Mouse (Mus musculus): ENCODE results near the gene Ptprk. TPM values are rescaled to one million over a fixed set of nuclear protein-coding genes. Genes with fewer than 3 reads are reported as not detected.

The Ptprk gene
- total and polyA plus RNA-seq, 2 experiments from 2014 or later, result 25.4 to 43.4 TPM

DNA sequence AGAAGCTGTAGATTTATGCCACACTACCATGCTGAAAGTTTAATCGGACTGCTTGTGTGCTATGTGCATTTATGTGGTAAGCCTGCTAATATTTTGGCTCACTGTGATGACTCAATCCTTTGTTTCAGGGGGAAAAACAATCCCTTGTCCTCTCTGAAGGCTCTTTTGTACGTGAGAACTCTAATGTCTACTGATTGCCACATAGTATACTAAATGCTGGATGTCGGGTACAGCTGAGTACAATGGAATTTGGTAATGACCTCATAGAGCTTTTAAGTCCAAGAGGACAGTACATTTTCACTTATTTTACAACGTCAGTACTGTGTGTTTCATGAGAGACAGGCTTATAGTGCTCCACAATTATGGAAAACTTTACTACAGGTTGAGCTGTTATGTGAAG lies 59.1 kb downstream of the Ptprk start:
- Histone ChIP-seq H3K4me3 (ENCODE audit: low read depth, low read length) (no peak overlapping the region), H3K9ac (replicated peaks; ENCODE audit: low read length, poor library complexity, severe bottlenecking) (no peak overlapping the region), H3K4me2 (ENCODE audit: low read depth, low read length, poor library complexity, severe bottlenecking) (no peak overlapping the region), H3K9me3 (ENCODE audit: low read length) (no peaks in the 10 kb centered on the region), H3K27ac (ENCODE audit: low read depth, low read length) (no peak overlapping the region), H3K4me1 (ENCODE audit: insufficient read depth, low read length) (no peaks in the 10 kb centered on the region), H3K27me3 (ENCODE audit: insufficient read depth, low read length) (no peaks in the 10 kb centered on the region), H3K36me3 (ENCODE audit: insufficient read depth, low read length) (no peaks in the 10 kb centered on the region)
- WGBS, result 91% methylated on average over 4 of the region's 4 CpGs
- no peak for TF ChIP-seq CTCF (IDR thresholded peaks at IDR 0.05)
- ATAC-seq (ENCODE audit: low FRiP score) (no peak), DNase-seq (ENCODE audit: low spot score) (no peak)

DNA sequence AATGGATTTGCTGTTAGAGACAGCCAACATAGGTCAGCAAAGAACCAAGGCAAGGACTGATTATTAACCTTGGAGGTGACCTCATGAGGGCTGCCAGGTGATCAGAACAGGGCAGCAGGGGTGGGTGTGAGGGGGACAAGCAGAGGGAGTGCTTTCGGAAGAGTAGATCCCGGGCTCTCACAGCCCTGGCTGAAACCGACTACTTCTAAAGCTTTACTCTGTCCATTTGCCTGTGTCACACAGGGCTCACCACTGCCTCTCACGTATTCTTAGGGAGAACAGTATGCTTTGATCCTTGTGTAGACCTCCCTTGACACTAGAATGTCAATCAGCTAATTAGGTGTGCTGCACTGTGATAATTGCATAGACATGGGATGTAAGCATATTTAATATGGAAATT lies 63.8 kb downstream of the Ptprk start:
- Histone ChIP-seq H3K9me3 (ENCODE audit: low read length) (no peaks in the 10 kb centered on the region), H3K9ac (replicated peaks; ENCODE audit: low read length, poor library complexity, severe bottlenecking) (no peak overlapping the region), H3K36me3 (ENCODE audit: insufficient read depth, low read length) (no peaks in the 10 kb centered on the region), H3K4me2 (ENCODE audit: low read depth, low read length, poor library complexity, severe bottlenecking) (no peak overlapping the region), H3K4me3 (ENCODE audit: low read depth, low read length) (no peak overlapping the region), H3K4me1 (ENCODE audit: insufficient read depth, low read length) (no peaks in the 10 kb centered on the region), H3K27ac (ENCODE audit: low read depth, low read length) (no peak overlapping the region), H3K27me3 (ENCODE audit: insufficient read depth, low read length) (no peaks in the 10 kb centered on the region)
- DNase-seq (ENCODE audit: low spot score) (no peak), ATAC-seq (ENCODE audit: low FRiP score) (no peak; the same call in 1 of the 2 replicates)
- WGBS, result 60% methylated on average over 4 of the region's 4 CpGs
- no peak for TF ChIP-seq CTCF (IDR thresholded peaks at IDR 0.05)

DNA sequence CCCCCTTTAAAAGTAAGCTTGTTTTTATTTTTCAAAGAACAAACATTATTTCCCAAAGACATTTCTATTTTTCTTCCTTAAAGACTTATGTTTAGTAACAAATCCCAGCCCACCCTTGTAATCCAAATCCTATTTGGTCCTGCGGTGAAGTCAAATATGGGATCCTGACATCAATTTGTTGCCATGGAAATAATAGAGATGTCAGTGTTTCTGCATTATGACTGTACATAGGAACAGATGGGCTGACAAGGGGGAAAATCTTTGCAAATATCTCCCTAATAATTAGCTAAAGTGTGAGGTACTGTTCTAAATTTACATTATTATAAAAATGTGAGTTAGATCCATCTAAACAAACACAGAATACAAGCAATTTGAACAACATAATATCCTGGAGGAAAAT lies 69.8 kb downstream of the Ptprk start:
- Histone ChIP-seq H3K36me3 (ENCODE audit: insufficient read depth, low read length) (no peaks in the 10 kb centered on the region), H3K4me1 (ENCODE audit: insufficient read depth, low read length) (no peaks in the 10 kb centered on the region), H3K4me2 (ENCODE audit: low read depth, low read length, poor library complexity, severe bottlenecking) (no peak overlapping the region), H3K27ac (ENCODE audit: low read depth, low read length) (no peak overlapping the region), H3K9me3 (ENCODE audit: low read length) (no peaks in the 10 kb centered on the region), H3K9ac (replicated peaks; ENCODE audit: low read length, poor library complexity, severe bottlenecking) (no peak overlapping the region), H3K4me3 (ENCODE audit: low read depth, low read length) (no peak overlapping the region), H3K27me3 (ENCODE audit: insufficient read depth, low read length) (no peaks in the 10 kb centered on the region)
- no peak for TF ChIP-seq CTCF (IDR thresholded peaks at IDR 0.05)
- ATAC-seq (ENCODE audit: low FRiP score) (no peak), DNase-seq (ENCODE audit: low spot score) (peak; percentile 34)
- 38% methylated on average over 1 of the region's 1 CpGs for WGBS

DNA sequence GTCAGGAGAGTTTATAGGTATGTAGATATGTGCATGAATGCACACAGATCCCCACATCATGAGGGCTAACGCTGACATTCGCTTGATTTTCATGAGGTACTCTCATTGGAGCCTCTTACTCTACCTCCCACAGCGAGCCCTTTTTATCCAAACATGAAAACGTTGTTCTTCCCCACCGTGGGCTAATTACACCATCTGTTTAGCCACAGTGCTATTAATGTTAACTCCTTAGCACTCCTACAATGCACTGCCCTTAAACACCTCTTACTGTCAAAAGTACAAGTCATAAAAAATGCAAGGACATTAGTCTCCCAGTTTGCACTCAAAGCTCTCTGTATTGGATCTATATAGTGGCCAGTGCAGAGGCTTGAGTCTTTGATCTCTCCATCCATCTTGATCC lies 70.7 kb downstream of the Ptprk start:
- WGBS, result 77% methylated on average over 5 of the region's 5 CpGs
- 0 out of 2 replicates have a peak, but pooled peaks have one; percentile 27 for ATAC-seq (ENCODE audit: low FRiP score)

DNA sequence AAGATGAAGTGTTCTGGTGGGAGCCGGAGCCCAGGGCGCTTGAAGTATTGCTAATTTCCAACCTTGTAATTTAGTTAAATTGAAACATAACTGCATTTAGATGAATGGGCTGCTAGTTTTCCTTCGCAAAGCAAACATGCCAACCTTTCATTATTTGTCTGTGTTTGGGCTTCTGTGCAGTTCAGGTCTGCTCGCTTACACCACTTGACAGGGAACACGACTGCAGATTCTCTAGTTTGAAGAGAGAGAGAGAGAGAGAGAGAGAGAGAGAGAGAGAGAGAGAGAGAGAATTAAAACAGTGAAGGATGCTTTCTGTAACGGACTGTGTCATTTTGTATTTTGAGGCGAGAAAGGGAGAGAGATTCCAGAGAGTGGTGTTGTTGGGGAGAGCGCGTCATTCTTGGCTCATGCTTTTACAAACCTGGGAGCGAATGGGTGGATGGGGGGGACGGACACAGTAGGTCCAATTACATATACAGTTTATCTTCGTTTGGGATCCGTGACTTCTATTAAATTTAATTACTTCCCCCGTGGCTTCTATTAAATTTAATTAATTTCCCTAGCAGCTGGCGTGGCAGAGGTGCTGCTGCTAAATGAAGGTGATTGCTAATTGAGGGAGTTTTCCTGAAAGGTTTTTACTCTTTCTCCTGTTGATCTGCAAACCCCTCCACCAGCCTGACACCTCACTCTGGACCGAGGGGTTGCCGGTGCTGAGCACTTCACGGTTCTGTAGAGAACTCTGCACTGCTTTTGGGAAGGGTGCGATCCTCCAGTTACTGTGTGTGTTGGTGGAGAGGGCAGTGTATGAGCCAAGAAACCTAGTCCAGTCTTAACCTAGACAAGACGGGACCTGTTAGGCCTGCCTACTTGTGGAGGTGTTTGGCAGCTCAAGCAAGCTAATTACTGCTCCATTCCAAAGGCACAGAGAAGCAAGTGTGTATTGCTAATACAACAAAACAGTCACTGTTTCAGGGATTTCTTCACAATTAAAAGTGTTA lies 81.4 kb downstream of the Ptprk start:
- Histone ChIP-seq H3K36me3 (ENCODE audit: insufficient read depth, low read length) (no peaks in the 10 kb centered on the region), H3K27me3 (ENCODE audit: insufficient read depth, low read length) (no peaks in the 10 kb centered on the region), H3K4me1 (ENCODE audit: insufficient read depth, low read length) (no peaks in the 10 kb centered on the region), H3K4me3 (ENCODE audit: low read depth, low read length) (no peak overlapping the region), H3K4me2 (ENCODE audit: low read depth, low read length, poor library complexity, severe bottlenecking) (peak overlapping the region; percentile 32), H3K9me3 (ENCODE audit: low read length) (no peaks in the 10 kb centered on the region), H3K27ac (ENCODE audit: low read depth, low read length) (no peak overlapping the region), H3K9ac (replicated peaks; ENCODE audit: low read length, poor library complexity, severe bottlenecking) (no peak overlapping the region)
- WGBS, result 60% methylated on average over 20 of the region's 20 CpGs
- peak; percentile 35 for DNase-seq (ENCODE audit: low spot score)
- peak; percentile 68 for ATAC-seq (ENCODE audit: low FRiP score)
- no peak for TF ChIP-seq CTCF (IDR thresholded peaks at IDR 0.05)

More for the DNA sequence above, 70.7 kb downstream of the Ptprk start:
- Histone ChIP-seq H3K9ac (replicated peaks; ENCODE audit: low read length, poor library complexity, severe bottlenecking) (no peak overlapping the region), H3K27ac (ENCODE audit: low read depth, low read length) (no peak overlapping the region), H3K27me3 (ENCODE audit: insufficient read depth, low read length) (no peaks in the 10 kb centered on the region), H3K4me2 (ENCODE audit: low read depth, low read length, poor library complexity, severe bottlenecking) (no peak overlapping the region), H3K4me1 (ENCODE audit: insufficient read depth, low read length) (no peaks in the 10 kb centered on the region), H3K9me3 (ENCODE audit: low read length) (no peaks in the 10 kb centered on the region), H3K36me3 (ENCODE audit: insufficient read depth, low read length) (no peaks in the 10 kb centered on the region), H3K4me3 (ENCODE audit: low read depth, low read length) (no peak overlapping the region)
- DNase-seq (ENCODE audit: low spot score), result peak; percentile 43
- no peak for TF ChIP-seq CTCF (IDR thresholded peaks at IDR 0.05)

DNA sequence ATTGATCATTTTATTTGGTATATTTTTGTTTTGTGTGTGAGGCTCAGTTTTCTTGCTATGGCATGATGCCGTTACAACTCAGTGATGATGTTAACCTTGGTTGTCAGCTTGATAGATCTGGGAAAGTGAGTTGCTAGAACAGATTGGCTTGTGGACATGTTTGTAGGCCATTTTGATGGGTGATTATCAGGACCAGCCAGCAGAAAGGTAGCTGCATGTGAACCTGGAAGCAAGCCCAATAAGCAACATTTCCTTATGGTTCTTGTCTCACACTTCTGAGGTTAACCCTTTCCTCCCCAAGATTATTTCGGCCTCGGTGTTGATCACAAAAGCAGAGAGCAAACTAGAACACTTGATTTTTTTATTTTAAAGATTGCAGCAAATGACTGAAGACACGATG lies 85.1 kb downstream of the Ptprk start:
- 92% methylated on average over 4 of the region's 4 CpGs for WGBS
- Histone ChIP-seq H3K4me1 (ENCODE audit: insufficient read depth, low read length) (no peaks in the 10 kb centered on the region), H3K9me3 (ENCODE audit: low read length) (no peaks in the 10 kb centered on the region), H3K4me3 (ENCODE audit: low read depth, low read length) (no peak overlapping the region), H3K27me3 (ENCODE audit: insufficient read depth, low read length) (no peaks in the 10 kb centered on the region), H3K27ac (ENCODE audit: low read depth, low read length) (no peak overlapping the region), H3K36me3 (ENCODE audit: insufficient read depth, low read length) (no peaks in the 10 kb centered on the region), H3K4me2 (ENCODE audit: low read depth, low read length, poor library complexity, severe bottlenecking) (no peak overlapping the region), H3K9ac (replicated peaks; ENCODE audit: low read length, poor library complexity, severe bottlenecking) (no peak overlapping the region)
- TF ChIP-seq CTCF (IDR thresholded peaks at IDR 0.05), result no peak
- ATAC-seq (ENCODE audit: low FRiP score) (no peak), DNase-seq (ENCODE audit: low spot score) (peak; percentile 55)
